Comparison of ENCODE assay signal across 9 mouse cellular contexts in genomic region chr6:120196837-120197236, GRCm38 (mm10).
DNase-seq lines count a peak whose midpoint lies in the region; ATAC-seq and TF ChIP-seq lines count a peak whose summit lies in the region.
"Had no signal": no experiment of that assay in that cellular context is flagged by ENCODE, and none has a peak within 500 bp of the region (broad histone marks: within the 10 kb centered on the region; RNA-seq: fewer than 3 reads in every experiment).

No protein-coding gene starts in this region.

- no peak for ATAC-seq in forebrain, postnatal 0 days
- ATAC-seq in forebrain, embryonic 15.5 days (replicated peaks) = no peak
- no peak for ATAC-seq in lung, embryonic 14.5 days (ENCODE audit: insufficient read depth)
- ATAC-seq in lung, postnatal 0 days = no peak
- ATAC-seq in midbrain, embryonic 11.5 days (ENCODE audit: low FRiP score) = no peak
- no peak for ATAC-seq in monocyte, adult 5-6 weeks (replicated peaks; ENCODE audit: insufficient number of reproducible peaks, low FRiP score, low TSS enrichment, poor library complexity, severe bottlenecking)

- no peaks in the 10 kb centered on the region for H3K27me3 ChIP-seq in forebrain, postnatal 0 days (ENCODE audit: insufficient read depth, low read length)
- H3K27me3 ChIP-seq in forebrain, embryonic 15.5 days = no peaks in the 10 kb centered on the region
- H3K27me3 ChIP-seq in lung, embryonic 14.5 days (ENCODE audit: insufficient read depth, low read length) = no peaks in the 10 kb centered on the region
- H3K27me3 ChIP-seq in lung, postnatal 0 days (replicated peaks; ENCODE audit: insufficient read depth, low read length) = no peaks in the 10 kb centered on the region
- H3K27me3 ChIP-seq in midbrain, embryonic 11.5 days (ENCODE audit: control insufficient read depth, insufficient read depth, low read length) = no peaks in the 10 kb centered on the region

- WGBS in forebrain, postnatal 0 days = 41% methylated on average over 2 of the region's 2 CpGs
- 42% methylated on average over 2 of the region's 2 CpGs for WGBS in forebrain, embryonic 15.5 days
- 24% methylated on average over 2 of the region's 2 CpGs for WGBS in lung, embryonic 14.5 days
- WGBS in lung, postnatal 0 days = 36% methylated on average over 2 of the region's 2 CpGs
- WGBS in midbrain, embryonic 11.5 days = 40% methylated on average over 2 of the region's 2 CpGs

- DNase-seq in forebrain, postnatal 0 days = peak; percentile 34
- DNase-seq in lung, embryonic 14.5 days = peak; percentile 82
- DNase-seq in lung, postnatal 25 days (ENCODE audit: low spot score) = no peak
- peak; percentile 78 for DNase-seq in lung, postnatal 0 days (ENCODE audit: low spot score)
- DNase-seq in midbrain, embryonic 11.5 days (ENCODE audit: low spot score, missing footprints) = no peak

- no peak overlapping the region for H3K9ac ChIP-seq in forebrain, postnatal 0 days
- no peak overlapping the region for H3K9ac ChIP-seq in forebrain, embryonic 15.5 days (replicated peaks)
- H3K9ac ChIP-seq in lung, embryonic 14.5 days = no peak overlapping the region
- no peak overlapping the region for H3K9ac ChIP-seq in lung, postnatal 0 days (replicated peaks; ENCODE audit: low read depth)
- H3K9ac ChIP-seq in midbrain, embryonic 11.5 days (ENCODE audit: low read length) = no peak overlapping the region

- H3K36me3 ChIP-seq in forebrain, postnatal 0 days (ENCODE audit: insufficient read depth) = no peaks in the 10 kb centered on the region
- H3K36me3 ChIP-seq in forebrain, embryonic 15.5 days = no peaks in the 10 kb centered on the region
- H3K36me3 ChIP-seq in lung, embryonic 14.5 days (ENCODE audit: insufficient read depth) = no peaks in the 10 kb centered on the region
- H3K36me3 ChIP-seq in lung, postnatal 0 days (ENCODE audit: insufficient read depth, low read length) = no peaks in the 10 kb centered on the region
- H3K36me3 ChIP-seq in midbrain, embryonic 11.5 days (ENCODE audit: control insufficient read depth, insufficient read depth, low read length) = no peaks in the 10 kb centered on the region

- no peak for TF ChIP-seq POLR2A in bone marrow macrophage, adult 2 months (IDR thresholded peaks at IDR 0.05; ENCODE audit: borderline replicate concordance, low read depth, low read length)

- H3K27ac ChIP-seq in forebrain, postnatal 0 days (ENCODE audit: low read depth, low read length) = no peak overlapping the region
- H3K27ac ChIP-seq in forebrain, embryonic 15.5 days (replicated peaks) = no peak overlapping the region
- no peak overlapping the region for H3K27ac ChIP-seq in lung, embryonic 14.5 days (ENCODE audit: low read depth)
- no peak overlapping the region for H3K27ac ChIP-seq in bone marrow macrophage, adult 2 months (ENCODE audit: insufficient read depth, low read depth, low read length)
- no peak overlapping the region for H3K27ac ChIP-seq in lung, postnatal 0 days (ENCODE audit: low read length)
- no peak overlapping the region for H3K27ac ChIP-seq in midbrain, embryonic 11.5 days (ENCODE audit: low read depth, low read length)

- no peaks in the 10 kb centered on the region for H3K9me3 ChIP-seq in forebrain, postnatal 0 days (ENCODE audit: low read length)
- no peaks in the 10 kb centered on the region for H3K9me3 ChIP-seq in forebrain, embryonic 15.5 days
- no peaks in the 10 kb centered on the region for H3K9me3 ChIP-seq in lung, embryonic 14.5 days (ENCODE audit: low read depth, low read length)
- H3K9me3 ChIP-seq in lung, postnatal 0 days (ENCODE audit: low read length) = no peaks in the 10 kb centered on the region
- H3K9me3 ChIP-seq in midbrain, embryonic 11.5 days (ENCODE audit: control insufficient read depth, low read length) = no peaks in the 10 kb centered on the region
- H3K9me3 ChIP-seq: megakaryocyte, embryonic 14.5 days had no signal

- 0 out of 2 replicates have a peak, but pooled peaks cover 4% of the 10 kb centered on the region for H3K4me1 ChIP-seq in forebrain, postnatal 0 days (ENCODE audit: insufficient read depth)
- peaks cover 6% of the 10 kb centered on the region for H3K4me1 ChIP-seq in forebrain, embryonic 15.5 days
- 0 out of 2 replicates have a peak, but pooled peaks cover 3% of the 10 kb centered on the region for H3K4me1 ChIP-seq in lung, embryonic 14.5 days (ENCODE audit: insufficient read depth)
- peaks cover 10% of the 10 kb centered on the region for H3K4me1 ChIP-seq in bone marrow macrophage, adult 2 months (ENCODE audit: control insufficient read depth, insufficient read depth, low read length)
- H3K4me1 ChIP-seq in lung, postnatal 0 days (ENCODE audit: insufficient read depth, low read depth, low read length) = peaks cover 7% of the 10 kb centered on the region; the same call in 1 of the 2 replicates
- H3K4me1 ChIP-seq in midbrain, embryonic 11.5 days (ENCODE audit: control insufficient read depth, insufficient read depth, low read length) = peaks cover 12% of the 10 kb centered on the region

- TF ChIP-seq CTCF in forebrain, postnatal 0 days (IDR thresholded peaks at IDR 0.05; ENCODE audit: low read depth) = peak; percentile 47
- peak; percentile 52 for TF ChIP-seq CTCF in lung, embryonic 14.5 days (IDR thresholded peaks at IDR 0.05; ENCODE audit: low read depth)
- peak; percentile 61 for TF ChIP-seq CTCF in bone marrow macrophage, adult 2 months (IDR thresholded peaks at IDR 0.05; ENCODE audit: low read depth, low read length)
- peak; percentile 69 for TF ChIP-seq CTCF in lung, postnatal 0 days (IDR thresholded peaks at IDR 0.05)

- no peak overlapping the region for H3K4me2 ChIP-seq in forebrain, postnatal 0 days (ENCODE audit: low read depth)
- no peak overlapping the region for H3K4me2 ChIP-seq in forebrain, embryonic 15.5 days (replicated peaks)
- no peak overlapping the region for H3K4me2 ChIP-seq in lung, embryonic 14.5 days
- no peak overlapping the region for H3K4me2 ChIP-seq in lung, postnatal 0 days (replicated peaks; ENCODE audit: low read depth, low read length)
- H3K4me2 ChIP-seq in midbrain, embryonic 11.5 days = no peak overlapping the region

- TF ChIP-seq EP300 in lung, postnatal 0 days (IDR thresholded peaks at IDR 0.05) = no peak

- H3K4me3 ChIP-seq in forebrain, postnatal 0 days (ENCODE audit: low read depth, low read length) = no peak overlapping the region
- no peak overlapping the region for H3K4me3 ChIP-seq in forebrain, embryonic 15.5 days
- no peak overlapping the region for H3K4me3 ChIP-seq in lung, embryonic 14.5 days (ENCODE audit: low read depth, low read length)
- no peak overlapping the region for H3K4me3 ChIP-seq in bone marrow macrophage, adult 2 months (ENCODE audit: insufficient read depth, low read length)
- no peak overlapping the region for H3K4me3 ChIP-seq in lung, postnatal 0 days (ENCODE audit: low read depth, low read length)
- no peak overlapping the region for H3K4me3 ChIP-seq in midbrain, embryonic 11.5 days (ENCODE audit: low read depth, low read length)
- H3K4me3 ChIP-seq: megakaryocyte, embryonic 14.5 days had no signal

Comparison
In these comparisons a context has a peak if more than half of its experiments do, and no peak if none do; other contexts are left out.
1. DNase-seq: peak in forebrain, postnatal 0 days (single experiment), lung, embryonic 14.5 days (single experiment) and lung, postnatal 0 days (single experiment); none in lung, postnatal 25 days (single experiment) and midbrain, embryonic 11.5 days (single experiment).
2. Peak in every context shown above with its lines, with median percentiles within 50 percentile points of each other: CTCF ChIP-seq.